Mouse (Mus musculus): Measurements from ENCODE around the gene Eva1a. TPM values are rescaled to one million over a fixed set of nuclear protein-coding genes. Genes with fewer than 3 reads are reported as not detected.

Eva1a gene
- polyA plus RNA-seq, 1 experiment from 2014 or later: 11.3 TPM

- H3K9ac ChIP-seq (replicated peaks; ENCODE audit: low read length): no peak overlapping the region
- no peak for DNase-seq (ENCODE audit: low spot score)
- no peaks in the 10 kb centered on the region for H3K36me3 ChIP-seq (replicated peaks; ENCODE audit: control insufficient read depth, insufficient read depth, low read depth, low read length)
- no peaks in the 10 kb centered on the region for H3K9me3 ChIP-seq (replicated peaks; ENCODE audit: control insufficient read depth, low read length)
- no peaks in the 10 kb centered on the region for H3K4me1 ChIP-seq (ENCODE audit: control insufficient read depth, insufficient read depth, low read length)
- ATAC-seq (replicated peaks; ENCODE audit: insufficient number of reproducible peaks, low FRiP score, low TSS enrichment, low read depth): no peak
- no peaks in the 10 kb centered on the region for H3K27me3 ChIP-seq (ENCODE audit: control insufficient read depth, insufficient read depth, low read length)
- 72% methylated on average over 3 of the region's 3 CpGs for WGBS
- no peak overlapping the region for H3K4me2 ChIP-seq (ENCODE audit: low read depth, low read length)
- H3K27ac ChIP-seq (replicated peaks; ENCODE audit: low read depth, low read length): no peak overlapping the region
- H3K4me3 ChIP-seq (ENCODE audit: low read depth, low read length): no peak overlapping the region
Observed at GRCm38 (mm10) chr6:82116176-82116575, 75.3 kb downstream of the Eva1a start.

GRCm38 (mm10) chr6:82117871-82118270 is 77.0 kb downstream of the Eva1a start:
- H3K4me3 ChIP-seq (ENCODE audit: low read depth, low read length): no peak overlapping the region
- H3K36me3 ChIP-seq (replicated peaks; ENCODE audit: control insufficient read depth, insufficient read depth, low read depth, low read length): no peaks in the 10 kb centered on the region
- no peaks in the 10 kb centered on the region for H3K4me1 ChIP-seq (ENCODE audit: control insufficient read depth, insufficient read depth, low read length)
- no peak overlapping the region for H3K27ac ChIP-seq (replicated peaks; ENCODE audit: low read depth, low read length)
- no peaks in the 10 kb centered on the region for H3K27me3 ChIP-seq (ENCODE audit: control insufficient read depth, insufficient read depth, low read length)
- 86% methylated on average over 5 of the region's 5 CpGs for WGBS
- ATAC-seq (replicated peaks; ENCODE audit: insufficient number of reproducible peaks, low FRiP score, low TSS enrichment, low read depth) (no peak), DNase-seq (ENCODE audit: low spot score) (no peak)
- no peak overlapping the region for H3K4me2 ChIP-seq (ENCODE audit: low read depth, low read length)
- H3K9me3 ChIP-seq (replicated peaks; ENCODE audit: control insufficient read depth, low read length): no peaks in the 10 kb centered on the region
- no peak overlapping the region for H3K9ac ChIP-seq (replicated peaks; ENCODE audit: low read length)

GRCm38 (mm10) chr6:82119322-82120162 is 78.7 kb downstream of the Eva1a start:
- ATAC-seq (replicated peaks; ENCODE audit: insufficient number of reproducible peaks, low FRiP score, low TSS enrichment, low read depth) (peak; percentile 58; the same call in 1 of the 2 replicates), DNase-seq (ENCODE audit: low spot score) (peak; percentile 74)
- WGBS: 23% methylated on average over 16 of the region's 16 CpGs
- H3K9ac ChIP-seq (replicated peaks; ENCODE audit: low read length): no peak overlapping the region
- H3K4me3 ChIP-seq (ENCODE audit: low read depth, low read length): no peak overlapping the region; the same call in 1 of the 2 replicates
- peak overlapping the region; percentile 5; the same call in 1 of the 2 replicates for H3K4me2 ChIP-seq (ENCODE audit: low read depth, low read length)
- no peaks in the 10 kb centered on the region for H3K4me1 ChIP-seq (ENCODE audit: control insufficient read depth, insufficient read depth, low read length)
- no peaks in the 10 kb centered on the region for H3K36me3 ChIP-seq (replicated peaks; ENCODE audit: control insufficient read depth, insufficient read depth, low read depth, low read length)
- H3K27ac ChIP-seq (replicated peaks; ENCODE audit: low read depth, low read length): no peak overlapping the region
- H3K27me3 ChIP-seq (ENCODE audit: control insufficient read depth, insufficient read depth, low read length): no peaks in the 10 kb centered on the region
- H3K9me3 ChIP-seq (replicated peaks; ENCODE audit: control insufficient read depth, low read length): no peaks in the 10 kb centered on the region

GRCm38 (mm10) chr6:82125134-82125533 is 84.3 kb downstream of the Eva1a start:
- Histone ChIP-seq H3K27ac (replicated peaks; ENCODE audit: low read depth, low read length) (no peak overlapping the region), H3K36me3 (replicated peaks; ENCODE audit: control insufficient read depth, insufficient read depth, low read depth, low read length) (no peaks in the 10 kb centered on the region), H3K9me3 (replicated peaks; ENCODE audit: control insufficient read depth, low read length) (no peaks in the 10 kb centered on the region), H3K4me2 (ENCODE audit: low read depth, low read length) (no peak overlapping the region), H3K4me3 (ENCODE audit: low read depth, low read length) (no peak overlapping the region), H3K9ac (replicated peaks; ENCODE audit: low read length) (no peak overlapping the region), H3K4me1 (ENCODE audit: control insufficient read depth, insufficient read depth, low read length) (no peaks in the 10 kb centered on the region), H3K27me3 (ENCODE audit: control insufficient read depth, insufficient read depth, low read length) (no peaks in the 10 kb centered on the region)
- WGBS: 92% methylated on average over 2 of the region's 2 CpGs
- DNase-seq (ENCODE audit: low spot score) (no peak), ATAC-seq (replicated peaks; ENCODE audit: insufficient number of reproducible peaks, low FRiP score, low TSS enrichment, low read depth) (no peak)

- Histone ChIP-seq H3K4me2 (ENCODE audit: low read depth, low read length) (no peak overlapping the region), H3K4me3 (ENCODE audit: low read depth, low read length) (no peak overlapping the region), H3K9ac (replicated peaks; ENCODE audit: low read length) (no peak overlapping the region), H3K27me3 (ENCODE audit: control insufficient read depth, insufficient read depth, low read length) (no peaks in the 10 kb centered on the region), H3K9me3 (replicated peaks; ENCODE audit: control insufficient read depth, low read length) (no peaks in the 10 kb centered on the region), H3K36me3 (replicated peaks; ENCODE audit: control insufficient read depth, insufficient read depth, low read depth, low read length) (no peaks in the 10 kb centered on the region), H3K4me1 (ENCODE audit: control insufficient read depth, insufficient read depth, low read length) (no peaks in the 10 kb centered on the region), H3K27ac (replicated peaks; ENCODE audit: low read depth, low read length) (no peak overlapping the region)
- no peak for DNase-seq (ENCODE audit: low spot score)
- 54% methylated on average over 9 of the region's 9 CpGs for WGBS
- no peak for ATAC-seq (replicated peaks; ENCODE audit: insufficient number of reproducible peaks, low FRiP score, low TSS enrichment, low read depth)
Observed at GRCm38 (mm10) chr6:82127827-82128226, 87.0 kb downstream of the Eva1a start.

- no peaks in the 10 kb centered on the region for H3K9me3 ChIP-seq (replicated peaks; ENCODE audit: control insufficient read depth, low read length)
- WGBS: 62% methylated on average over 9 of the region's 9 CpGs
- DNase-seq (ENCODE audit: low spot score) (no peak), ATAC-seq (replicated peaks; ENCODE audit: insufficient number of reproducible peaks, low FRiP score, low TSS enrichment, low read depth) (no peak)
- no peaks in the 10 kb centered on the region for H3K4me1 ChIP-seq (ENCODE audit: control insufficient read depth, insufficient read depth, low read length)
- no peak overlapping the region for H3K9ac ChIP-seq (replicated peaks; ENCODE audit: low read length)
- no peak overlapping the region for H3K27ac ChIP-seq (replicated peaks; ENCODE audit: low read depth, low read length)
- H3K4me2 ChIP-seq (ENCODE audit: low read depth, low read length): no peak overlapping the region
- no peaks in the 10 kb centered on the region for H3K36me3 ChIP-seq (replicated peaks; ENCODE audit: control insufficient read depth, insufficient read depth, low read depth, low read length)
- H3K27me3 ChIP-seq (ENCODE audit: control insufficient read depth, insufficient read depth, low read length): no peaks in the 10 kb centered on the region
- no peak overlapping the region for H3K4me3 ChIP-seq (ENCODE audit: low read depth, low read length)
Observed at GRCm38 (mm10) chr6:82129630-82130217, 88.9 kb downstream of the Eva1a start.

GRCm38 (mm10) chr6:82132876-82133591 is 92.2 kb downstream of the Eva1a start:
- no peaks in the 10 kb centered on the region for H3K36me3 ChIP-seq (replicated peaks; ENCODE audit: control insufficient read depth, insufficient read depth, low read depth, low read length)
- no peak overlapping the region for H3K27ac ChIP-seq (replicated peaks; ENCODE audit: low read depth, low read length)
- DNase-seq (ENCODE audit: low spot score) (no peak), ATAC-seq (replicated peaks; ENCODE audit: insufficient number of reproducible peaks, low FRiP score, low TSS enrichment, low read depth) (no peak)
- H3K27me3 ChIP-seq (ENCODE audit: control insufficient read depth, insufficient read depth, low read length): no peaks in the 10 kb centered on the region
- H3K4me3 ChIP-seq (ENCODE audit: low read depth, low read length): no peak overlapping the region
- H3K9ac ChIP-seq (replicated peaks; ENCODE audit: low read length): no peak overlapping the region
- H3K9me3 ChIP-seq (replicated peaks; ENCODE audit: control insufficient read depth, low read length): no peaks in the 10 kb centered on the region
- H3K4me2 ChIP-seq (ENCODE audit: low read depth, low read length): no peak overlapping the region
- H3K4me1 ChIP-seq (ENCODE audit: control insufficient read depth, insufficient read depth, low read length): no peaks in the 10 kb centered on the region
- 77% methylated on average over 13 of the region's 13 CpGs for WGBS

- Histone ChIP-seq H3K36me3 (replicated peaks; ENCODE audit: control insufficient read depth, insufficient read depth, low read depth, low read length) (no peaks in the 10 kb centered on the region), H3K4me3 (ENCODE audit: low read depth, low read length) (no peak overlapping the region), H3K4me1 (ENCODE audit: control insufficient read depth, insufficient read depth, low read length) (no peaks in the 10 kb centered on the region), H3K9ac (replicated peaks; ENCODE audit: low read length) (no peak overlapping the region), H3K4me2 (ENCODE audit: low read depth, low read length) (no peak overlapping the region), H3K9me3 (replicated peaks; ENCODE audit: control insufficient read depth, low read length) (no peaks in the 10 kb centered on the region), H3K27ac (replicated peaks; ENCODE audit: low read depth, low read length) (no peak overlapping the region), H3K27me3 (ENCODE audit: control insufficient read depth, insufficient read depth, low read length) (no peaks in the 10 kb centered on the region)
- 77% methylated on average over 7 of the region's 7 CpGs for WGBS
- ATAC-seq (replicated peaks; ENCODE audit: insufficient number of reproducible peaks, low FRiP score, low TSS enrichment, low read depth) (no peak), DNase-seq (ENCODE audit: low spot score) (no peak)
Observed at GRCm38 (mm10) chr6:82133592-82133978, 92.7 kb downstream of the Eva1a start.
